Mouse (Mus musculus) retina, postnatal 1 day (tissue): Measurements from ENCODE around the gene Fitm2.

ENCODE experiments used
- DNase-seq: peaks from one replicate; pipeline ENCODE4 v3.0.0-alpha.2; 2012

Fitm2 gene

DNA sequence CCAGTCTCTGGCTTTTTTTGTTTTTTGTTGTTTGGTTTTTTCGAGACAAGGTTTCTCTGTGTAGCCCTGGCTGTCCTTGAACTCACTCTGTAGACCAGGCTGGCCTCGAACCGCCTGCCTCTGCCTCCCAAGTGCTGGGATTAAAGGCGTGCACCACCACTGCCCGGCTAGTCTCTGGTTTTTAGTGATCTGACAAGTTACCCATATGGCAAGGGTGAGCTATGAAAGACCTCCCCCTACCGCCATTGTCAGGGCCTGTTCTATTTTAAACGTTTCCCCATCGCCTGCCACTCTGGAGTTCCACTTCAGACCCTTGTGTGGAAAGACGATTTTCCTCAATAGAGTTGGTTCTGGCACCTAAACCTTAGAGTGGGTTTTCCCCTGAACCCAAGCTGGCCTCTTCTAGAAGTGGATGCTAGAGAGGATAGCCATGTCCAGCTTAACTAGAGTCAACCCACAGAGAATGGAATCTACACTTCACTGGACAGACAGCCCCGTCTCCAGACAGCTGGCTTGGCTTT lies 52.0 kb downstream of the Fitm2 start:
- DNase-seq, result no peak

DNA sequence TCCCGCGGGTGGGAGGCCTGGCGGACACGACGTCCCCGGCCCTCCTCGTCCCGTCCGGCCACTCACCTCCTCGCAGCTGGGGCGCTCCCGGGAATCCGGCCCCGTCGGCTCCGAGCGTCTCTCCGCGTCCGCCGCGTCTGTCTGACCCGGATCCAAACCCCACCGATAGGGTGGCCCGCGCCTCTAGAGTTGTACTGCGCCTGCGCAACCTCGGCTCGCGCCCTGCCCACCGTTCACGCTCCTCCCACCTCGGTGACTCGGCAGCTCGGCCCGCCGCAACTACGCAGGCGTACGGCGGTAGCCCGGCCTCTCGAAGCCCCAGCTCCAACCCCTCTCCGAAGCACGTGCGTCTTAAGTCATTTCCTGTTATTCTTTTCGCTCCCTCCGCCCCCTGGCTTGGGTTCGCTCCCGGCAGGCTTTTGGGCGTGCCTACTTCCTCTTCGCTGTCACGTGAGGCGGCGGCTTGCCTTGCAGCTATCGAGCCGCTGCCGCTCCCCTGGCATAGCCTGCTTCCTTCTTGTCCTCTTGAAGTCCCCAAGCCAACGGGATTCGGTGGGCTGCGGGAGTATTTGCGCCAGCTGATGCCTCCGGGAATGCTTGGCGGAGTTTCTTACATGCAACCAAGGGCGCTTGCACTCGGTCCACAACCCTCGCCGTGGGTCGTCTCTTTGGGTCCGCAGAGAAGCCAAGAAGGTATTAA lies 52.9 kb downstream of the Fitm2 start:
- peak; percentile 100 for DNase-seq

DNA sequence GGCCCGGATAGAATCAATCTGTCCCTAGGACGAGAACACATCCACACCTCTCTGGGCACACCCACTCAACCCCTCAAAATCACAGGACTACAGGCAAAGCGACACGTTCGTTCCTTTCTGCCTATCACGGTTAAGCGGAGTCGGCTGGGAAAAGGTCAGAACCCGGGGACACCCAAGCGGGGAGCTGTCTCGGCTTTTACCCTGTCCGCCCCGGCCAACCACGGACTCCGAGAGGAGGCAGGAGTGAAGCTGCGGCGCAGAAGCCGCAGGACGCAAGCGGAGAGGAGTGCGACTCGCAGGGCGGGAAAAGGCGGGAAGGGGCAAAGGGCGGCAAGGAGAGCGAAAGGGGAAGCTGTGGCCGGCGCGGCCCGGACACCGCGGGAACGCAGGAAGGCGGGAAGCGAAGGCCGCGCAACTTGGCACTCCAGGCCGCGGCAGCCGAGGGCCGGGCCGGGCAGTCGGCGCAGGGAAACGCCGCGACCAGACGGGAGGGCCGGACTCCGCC lies 53.5 kb downstream of the Fitm2 start:
- no peak for DNase-seq

DNA sequence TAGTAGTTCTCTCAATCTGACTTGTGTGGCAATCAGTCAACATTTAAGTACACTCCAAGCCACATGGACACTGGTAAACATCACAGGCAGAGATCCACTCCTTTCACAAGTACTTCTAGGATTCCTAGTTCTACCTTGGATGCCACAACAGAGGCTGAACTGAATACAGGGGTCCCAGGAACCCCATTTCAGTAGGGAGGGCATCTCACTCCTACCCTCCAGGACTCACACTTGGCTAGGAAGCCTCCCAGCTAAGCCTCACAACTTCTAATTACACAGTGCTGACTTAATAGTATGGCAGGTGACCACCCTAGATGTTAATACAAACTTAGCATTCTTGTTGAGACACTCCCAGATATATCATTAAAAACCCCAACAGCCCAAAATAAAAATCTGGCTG lies 54.6 kb downstream of the Fitm2 start:
- DNase-seq, result no peak

DNA sequence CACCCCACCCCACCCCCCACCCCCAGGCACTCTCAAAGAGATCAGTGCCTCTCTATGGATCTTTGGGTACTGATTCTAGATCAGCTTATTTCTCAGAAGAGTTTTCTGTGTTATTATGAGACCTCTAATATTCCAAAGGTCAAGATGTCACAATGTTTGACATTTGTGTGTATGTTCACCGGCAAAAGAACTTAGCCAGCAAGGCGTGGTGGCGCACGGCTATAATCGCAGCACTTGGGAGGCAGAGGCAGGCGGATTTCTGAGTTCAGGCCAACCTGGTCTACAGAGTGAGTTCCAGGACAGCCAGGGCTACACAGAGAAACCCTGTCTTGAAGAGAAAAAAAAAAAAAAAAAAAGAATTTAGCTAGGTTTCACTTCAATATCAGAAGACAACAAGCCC lies 55.4 kb downstream of the Fitm2 start:
- no peak for DNase-seq
